Mouse (Mus musculus) left cerebral cortex, adult 11 months (tissue): ENCODE data around the gene Pgc.

Source experiments
- DNase-seq: peaks from one replicate; pipeline ENCODE4 v3.0.0; 2022; ENCODE audit warnings: low spot score

Pgc gene

DNA sequence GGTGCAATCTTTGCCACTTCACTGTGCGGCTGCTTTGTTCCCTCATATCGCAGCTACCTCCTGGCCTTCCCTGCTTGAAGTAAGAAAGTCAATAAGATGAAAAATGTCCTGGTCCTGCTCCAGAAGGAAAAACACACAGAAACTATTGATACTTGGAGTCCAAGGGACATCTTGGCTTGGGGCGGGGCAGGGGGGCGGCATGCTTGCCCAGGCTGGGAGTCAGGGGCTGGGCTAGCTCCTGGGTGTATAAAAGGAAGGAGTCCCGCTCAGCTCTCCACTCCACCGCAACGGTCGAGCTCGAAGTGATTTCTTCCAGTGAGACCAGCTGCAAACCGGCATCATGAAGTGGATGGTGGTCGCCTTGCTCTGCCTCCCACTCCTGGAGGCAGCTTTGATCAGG is at the start of gene Pgc:
Gene Pgc, plus strand, starts transcription at position 277 of the 400 bp plus-strand sequence.
- no peak for DNase-seq

DNA sequence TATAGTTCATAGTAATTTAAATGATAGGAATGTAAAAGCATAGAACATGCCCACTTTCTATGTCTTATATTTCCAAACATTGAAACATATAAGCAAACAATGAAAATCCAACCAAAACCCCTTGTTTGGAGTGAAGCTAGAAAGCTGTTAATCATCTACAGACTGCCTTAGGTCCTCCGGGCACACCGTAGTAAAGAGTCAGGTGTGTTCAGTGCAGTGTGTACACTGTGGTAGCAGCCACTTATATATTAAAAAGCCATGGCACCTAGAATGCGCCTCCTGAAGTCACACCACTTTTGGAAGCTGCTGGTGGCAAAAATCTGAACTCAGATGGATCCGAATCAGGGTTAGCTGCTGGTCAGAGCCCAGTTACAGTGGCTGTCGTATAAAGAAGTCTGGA is 48.4 kb upstream of the Pgc start:
- DNase-seq: no peak

DNA sequence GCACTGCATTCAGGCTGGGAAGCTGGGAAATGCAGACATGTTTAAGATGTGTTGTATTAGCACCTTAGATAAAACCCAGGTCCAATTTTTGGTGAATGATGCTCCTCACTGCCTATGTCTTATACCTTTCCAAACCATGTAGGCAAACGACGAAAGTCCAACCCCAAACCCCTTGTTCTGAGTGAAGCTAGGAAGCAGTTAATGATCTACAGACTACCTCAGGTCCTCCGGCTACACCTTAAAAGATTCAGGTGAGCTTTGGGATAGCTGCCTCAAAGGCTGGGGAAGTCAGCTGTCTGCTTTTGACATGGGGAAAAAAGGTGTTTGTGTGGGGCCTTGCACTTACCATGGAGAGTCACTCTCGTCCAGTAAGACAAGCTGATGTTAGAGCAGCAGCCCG is 47.9 kb upstream of the Pgc start:
- no peak for DNase-seq

DNA sequence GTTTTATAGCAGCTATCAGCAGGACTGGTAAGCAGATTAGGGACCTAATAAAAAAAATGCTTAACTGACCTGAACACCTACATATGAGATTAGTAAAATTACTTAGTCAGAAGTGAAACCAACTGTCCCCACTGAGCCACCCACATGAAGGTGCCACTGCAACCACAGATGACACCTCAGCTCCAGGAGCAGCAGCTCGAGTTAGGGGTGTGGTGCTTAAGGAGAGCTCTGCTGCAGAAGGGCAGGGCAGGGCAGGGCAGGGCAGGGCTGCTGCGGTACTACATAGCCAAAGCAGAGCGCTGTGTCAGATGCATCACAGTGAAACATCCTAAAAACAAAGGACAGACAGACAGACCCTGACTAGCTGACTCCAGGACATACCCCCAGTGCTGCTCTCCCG is 43.8 kb upstream of the Pgc start:
- DNase-seq: no peak

DNA sequence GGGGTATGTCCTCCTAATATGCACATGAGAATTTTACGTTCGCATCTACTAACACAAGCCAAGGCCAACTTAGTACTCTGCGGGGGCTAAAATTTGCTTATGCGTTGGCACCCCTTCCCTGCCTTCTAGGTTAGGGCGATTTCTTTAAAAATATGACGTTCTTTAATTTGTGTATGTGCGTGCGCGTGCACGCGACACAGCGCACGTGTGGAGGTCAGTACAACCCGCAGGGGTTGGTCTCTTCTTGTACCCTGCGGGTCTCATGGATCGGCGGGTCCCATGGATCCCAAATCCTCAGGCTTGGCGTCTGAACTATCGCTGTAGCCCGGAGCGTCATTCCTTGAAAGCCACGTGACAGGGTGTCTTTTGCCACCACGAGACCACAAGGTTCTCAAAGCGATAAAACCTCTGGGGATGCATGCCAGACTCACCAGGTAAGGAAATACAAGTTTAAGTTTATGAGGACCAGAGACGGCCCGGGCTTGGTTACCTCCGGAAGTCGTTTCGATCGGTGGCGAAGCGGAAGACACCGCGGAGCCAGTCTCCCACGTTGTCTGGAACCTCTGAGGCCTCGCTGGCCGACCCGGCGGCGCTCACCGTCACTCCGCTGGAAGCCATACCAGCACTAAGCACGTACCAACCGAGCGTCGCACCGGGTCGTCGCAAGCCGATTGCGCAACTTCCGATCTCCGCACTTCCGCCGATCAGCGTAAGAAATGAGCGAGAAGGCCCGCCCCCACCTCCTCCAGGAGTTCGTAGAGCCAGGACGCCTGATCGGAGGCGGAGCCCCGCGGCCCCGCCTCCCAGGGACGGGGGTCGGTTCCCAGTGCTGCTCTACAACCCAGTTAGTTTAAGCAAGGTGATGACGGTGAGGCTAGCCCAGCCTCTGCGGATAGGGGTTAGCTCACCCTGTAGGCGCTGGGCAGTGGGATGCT is 39.0 kb upstream of the Pgc start:
- peak; percentile 94 for DNase-seq

DNA sequence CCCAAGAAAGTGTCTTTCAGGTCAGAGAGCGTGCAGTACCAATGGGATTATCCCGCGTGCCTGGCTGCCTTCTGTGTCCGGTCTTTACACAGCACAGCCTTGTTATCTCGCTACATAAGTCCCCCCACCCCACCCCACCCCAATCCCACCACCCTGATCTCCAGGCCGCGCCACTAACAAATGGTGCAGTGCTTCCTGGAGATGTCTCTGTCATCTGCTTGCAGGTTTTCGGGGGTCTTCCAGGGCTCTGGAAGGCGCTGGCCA is 38.4 kb upstream of the Pgc start, which contains the start of gene Tomm6:
Gene Tomm6, minus strand, starts transcription at position 43 of the 264 bp plus-strand sequence.
- DNase-seq: no peak

DNA sequence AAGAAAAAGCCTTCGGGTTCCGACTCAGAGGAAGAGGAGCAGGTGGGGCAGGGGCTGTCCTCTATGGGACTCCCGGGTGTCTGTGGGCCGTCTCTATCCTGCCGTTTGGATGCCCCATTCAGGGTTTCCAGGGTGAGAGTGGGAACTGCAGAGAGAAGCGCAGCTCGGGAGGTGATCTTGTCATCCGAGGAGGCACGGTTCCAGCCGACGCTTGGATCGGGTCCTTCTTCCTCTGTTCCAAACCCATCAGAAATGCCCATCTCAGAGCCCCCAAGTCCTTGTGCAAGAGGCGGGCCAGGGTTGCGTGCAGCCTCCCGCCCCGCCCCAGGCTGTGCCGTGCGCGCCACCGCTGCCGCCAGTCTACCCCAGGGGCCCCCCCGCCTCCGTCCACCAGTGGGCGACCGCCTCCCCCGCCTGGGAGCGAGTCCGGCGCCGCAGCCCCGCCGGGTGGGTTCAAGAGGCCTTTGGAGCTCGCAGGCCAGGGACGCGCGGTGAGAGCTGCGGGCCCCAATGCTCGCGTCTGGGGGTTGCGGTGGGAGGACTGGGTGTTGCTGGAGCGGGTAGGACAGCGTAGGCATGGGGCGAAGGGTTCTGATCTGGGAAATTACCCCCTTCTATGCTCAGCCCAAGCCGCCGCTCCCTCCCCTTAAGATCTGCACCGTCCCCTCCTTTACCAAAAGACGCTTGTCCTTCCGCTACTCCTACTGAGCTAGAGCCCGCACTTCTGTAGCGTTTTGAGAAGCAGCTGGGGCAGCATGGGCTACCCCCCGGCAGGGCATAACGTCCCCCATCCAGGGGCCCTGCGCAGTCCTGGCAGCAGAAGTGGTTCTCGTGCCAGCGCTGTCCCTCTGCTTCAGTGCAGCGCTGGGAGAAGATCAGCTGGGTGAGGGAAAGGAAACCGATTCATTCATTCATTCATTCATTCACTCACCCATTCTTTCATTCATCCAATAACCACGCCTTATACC is 37.8 kb upstream of the Pgc start, which contains the start of gene Frs3:
Gene Frs3, plus strand, starts transcription at position 423 of the 968 bp plus-strand sequence.
- DNase-seq: no peak

DNA sequence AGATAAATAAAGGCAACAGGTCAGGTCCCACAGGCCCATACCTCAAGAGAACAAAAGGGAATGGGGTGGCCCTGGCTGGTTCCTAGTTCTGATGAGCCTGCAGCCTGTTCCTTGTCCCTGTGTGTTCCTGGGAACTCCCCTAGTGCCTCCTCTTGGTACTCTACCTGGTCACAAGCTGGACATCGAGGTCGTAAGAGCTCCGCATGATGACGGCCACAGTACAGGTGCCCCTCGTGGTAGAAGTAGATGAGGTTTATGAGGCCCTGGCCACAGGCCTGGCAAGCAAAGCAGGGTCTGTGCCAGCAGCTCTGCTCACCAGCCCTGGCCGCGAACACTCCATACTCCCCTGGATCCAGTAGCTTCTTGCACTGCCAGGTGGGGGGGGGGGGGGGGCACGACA is 36.7 kb upstream of the Pgc start:
- DNase-seq: no peak

DNA sequence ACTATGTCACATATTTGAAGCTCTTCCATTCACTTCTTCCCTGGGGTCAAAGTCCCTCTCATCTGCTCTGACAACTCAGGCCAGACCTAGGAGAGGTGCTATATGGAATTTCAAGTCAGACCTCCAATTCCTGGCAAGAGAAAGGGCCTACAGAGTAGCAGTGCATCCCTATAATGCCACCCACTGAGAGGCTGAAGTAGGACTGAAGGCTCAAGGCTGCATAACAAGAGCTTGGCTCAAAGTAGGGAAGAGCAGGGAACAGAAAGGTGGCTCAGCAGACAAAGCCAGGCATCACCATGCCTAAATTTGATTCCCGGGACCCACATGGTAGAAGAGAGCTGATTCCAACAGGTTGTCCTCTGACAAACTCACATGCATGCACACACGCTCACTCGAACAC is 35.0 kb upstream of the Pgc start:
- no peak for DNase-seq

DNA sequence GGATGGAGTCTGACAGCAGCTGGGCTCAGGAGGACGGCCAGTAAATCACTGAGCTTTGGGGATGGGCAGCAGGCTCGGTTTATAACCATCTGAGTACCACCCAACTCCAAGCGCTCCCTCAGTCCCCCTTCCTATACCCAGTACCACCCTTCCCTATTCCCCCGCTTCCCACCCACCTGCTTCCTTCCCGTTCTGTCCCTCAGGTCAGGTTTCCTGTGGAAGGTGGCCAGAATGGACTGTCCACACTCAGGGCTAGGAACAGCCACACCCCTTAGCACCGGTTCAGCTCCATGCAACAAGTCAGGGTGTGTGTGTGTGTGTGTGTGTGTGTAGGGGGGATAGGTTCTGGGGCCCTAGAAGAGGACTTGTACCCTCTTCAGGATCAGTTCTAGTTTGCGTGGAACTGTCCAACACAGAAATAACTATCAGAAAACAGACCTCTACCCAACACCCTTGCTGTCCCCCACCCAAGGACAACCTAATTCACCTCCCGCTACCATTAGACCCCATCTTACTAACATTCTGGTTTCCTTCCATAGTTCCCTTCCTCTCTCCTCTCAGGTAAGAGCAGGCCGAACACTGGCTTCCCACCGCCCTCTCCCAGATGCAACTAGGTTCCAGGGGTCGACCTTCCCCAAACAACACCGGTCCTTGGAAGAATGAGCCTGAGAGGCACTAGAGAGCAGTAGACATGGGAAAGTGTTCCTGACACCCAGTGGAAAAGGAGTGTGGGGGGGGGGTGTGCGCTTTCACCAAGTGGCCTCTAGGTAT is 32.8 kb upstream of the Pgc start:
- DNase-seq: no peak

DNA sequence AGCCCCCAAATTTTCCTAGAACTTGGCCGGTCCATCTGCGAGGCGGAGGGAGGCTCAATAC is 32.4 kb upstream of the Pgc start, which contains the start of gene Gm21981:
Gene Gm21981, minus strand, starts transcription at position 14 of the 61 bp plus-strand sequence.
- DNase-seq: no peak

DNA sequence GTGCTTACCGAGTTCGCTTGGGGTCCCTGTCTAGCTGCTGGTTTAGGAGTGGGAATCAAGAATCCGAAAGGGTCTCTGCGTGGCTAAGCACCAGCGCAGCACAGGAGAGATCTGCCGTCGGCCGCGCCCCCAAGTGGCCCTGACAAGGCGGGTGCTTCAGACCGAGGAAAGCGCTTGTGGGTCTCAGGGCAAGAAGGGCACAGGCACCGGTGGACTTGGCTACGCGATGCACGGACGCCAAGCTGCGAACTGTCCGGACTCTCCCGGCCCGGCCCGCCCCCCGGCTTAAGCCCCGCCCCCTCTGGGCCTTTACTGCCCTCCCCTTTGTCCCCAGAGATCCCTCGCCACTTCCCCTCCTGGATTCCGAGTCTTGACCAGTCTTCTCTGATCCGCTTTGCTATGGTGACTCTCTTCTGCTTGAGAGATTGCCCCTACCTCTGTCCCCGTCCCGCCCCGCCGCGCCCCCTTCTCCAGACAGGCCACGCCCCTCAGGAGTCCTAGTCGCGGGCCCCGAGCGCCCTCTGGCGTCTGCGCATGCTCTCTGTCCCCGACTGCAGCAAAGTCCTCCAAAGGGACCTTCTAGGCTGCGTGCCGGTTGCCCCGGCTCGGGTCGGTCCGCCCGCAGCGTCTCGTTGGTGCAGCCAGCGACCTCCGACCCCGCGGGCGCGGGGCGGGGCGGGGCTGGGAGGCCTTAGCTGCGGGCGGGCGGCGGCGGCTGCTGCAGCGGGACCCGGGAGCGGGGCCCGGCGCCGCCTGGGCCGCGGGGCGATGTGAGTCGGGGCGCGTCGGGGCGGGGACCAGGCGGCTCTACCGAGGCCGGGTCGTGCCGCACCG is 31.9 kb upstream of the Pgc start, which contains the start of gene Prickle4:
Gene Prickle4, minus strand, starts transcription at position 234 of the 834 bp plus-strand sequence.
- peak; percentile 95 for DNase-seq

DNA sequence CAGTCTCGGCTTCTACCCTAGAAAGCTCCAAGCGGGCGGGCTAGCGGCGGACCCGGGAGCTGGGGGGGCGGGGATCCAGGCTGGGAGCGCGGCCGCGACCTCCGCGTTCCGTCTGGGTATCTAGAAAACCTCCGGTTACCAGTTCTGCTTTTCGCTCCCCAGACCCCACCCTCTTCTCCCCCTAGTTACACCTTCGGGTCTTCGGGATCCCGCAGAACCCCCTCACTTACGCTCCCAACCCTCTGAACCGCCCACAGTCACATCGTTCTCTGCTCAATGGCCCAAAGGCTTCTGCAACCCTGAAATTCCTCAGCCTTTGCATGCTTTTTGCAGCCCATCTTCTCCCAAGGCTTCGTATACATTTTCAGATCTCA is 31.3 kb upstream of the Pgc start:
- DNase-seq: no peak

DNA sequence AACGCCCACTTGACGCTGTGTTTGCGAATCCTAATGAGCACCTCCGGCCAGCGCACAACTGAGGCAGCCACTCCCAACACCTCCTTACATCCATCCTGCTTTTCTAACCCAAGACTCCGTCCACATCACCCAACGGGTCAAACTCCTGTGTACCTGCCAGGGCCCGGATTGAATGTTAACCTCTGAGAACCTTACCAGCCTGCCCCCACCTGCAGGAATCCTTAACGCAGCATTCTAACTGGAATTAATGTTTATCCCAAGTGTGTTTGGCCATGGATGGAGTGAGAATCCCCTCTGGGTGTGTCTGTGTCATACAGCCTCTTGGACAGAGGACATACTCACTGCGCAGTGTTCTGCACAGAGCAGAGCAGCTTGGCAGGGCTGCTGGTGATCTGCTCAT is 28.5 kb upstream of the Pgc start:
- no peak for DNase-seq

DNA sequence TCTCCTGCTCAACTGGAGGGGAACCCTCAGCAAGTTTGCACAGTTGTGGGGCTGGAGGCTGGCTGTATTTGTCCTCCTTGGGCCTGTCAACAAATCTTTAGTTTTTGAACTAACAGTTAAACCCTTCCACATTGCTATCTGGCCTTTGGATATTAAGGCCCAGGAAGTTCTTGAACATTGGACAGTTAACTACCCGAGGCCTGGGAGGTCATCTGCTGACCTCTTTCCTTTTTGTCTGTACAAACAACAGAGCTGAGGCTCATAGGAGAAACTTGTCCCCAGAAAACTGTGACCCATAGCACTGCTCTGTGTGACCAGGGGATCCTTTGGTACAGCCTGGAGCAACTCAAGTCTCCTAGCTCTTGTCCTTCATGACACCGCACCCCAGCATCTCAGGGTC is 27.6 kb upstream of the Pgc start:
- DNase-seq: no peak

DNA sequence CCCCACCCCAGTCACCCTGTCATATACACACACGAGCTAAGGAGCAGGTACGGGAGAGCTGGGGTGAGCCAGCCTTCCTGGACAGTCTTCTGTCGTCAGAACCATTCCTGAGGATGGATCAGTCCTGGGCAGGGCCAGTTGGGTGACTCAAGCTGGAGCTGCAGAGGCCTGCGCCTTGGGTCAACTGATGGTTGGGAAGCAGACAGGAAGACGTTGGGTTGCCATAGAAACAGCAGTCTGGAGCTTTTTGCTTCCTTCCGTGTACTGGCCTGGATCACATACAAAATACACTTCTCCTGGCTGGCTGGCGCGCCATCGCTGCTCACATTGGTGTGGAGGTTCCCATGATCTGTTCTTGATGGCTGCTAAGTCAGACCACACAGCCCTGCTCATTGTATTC is 24.8 kb upstream of the Pgc start:
- DNase-seq: no peak

DNA sequence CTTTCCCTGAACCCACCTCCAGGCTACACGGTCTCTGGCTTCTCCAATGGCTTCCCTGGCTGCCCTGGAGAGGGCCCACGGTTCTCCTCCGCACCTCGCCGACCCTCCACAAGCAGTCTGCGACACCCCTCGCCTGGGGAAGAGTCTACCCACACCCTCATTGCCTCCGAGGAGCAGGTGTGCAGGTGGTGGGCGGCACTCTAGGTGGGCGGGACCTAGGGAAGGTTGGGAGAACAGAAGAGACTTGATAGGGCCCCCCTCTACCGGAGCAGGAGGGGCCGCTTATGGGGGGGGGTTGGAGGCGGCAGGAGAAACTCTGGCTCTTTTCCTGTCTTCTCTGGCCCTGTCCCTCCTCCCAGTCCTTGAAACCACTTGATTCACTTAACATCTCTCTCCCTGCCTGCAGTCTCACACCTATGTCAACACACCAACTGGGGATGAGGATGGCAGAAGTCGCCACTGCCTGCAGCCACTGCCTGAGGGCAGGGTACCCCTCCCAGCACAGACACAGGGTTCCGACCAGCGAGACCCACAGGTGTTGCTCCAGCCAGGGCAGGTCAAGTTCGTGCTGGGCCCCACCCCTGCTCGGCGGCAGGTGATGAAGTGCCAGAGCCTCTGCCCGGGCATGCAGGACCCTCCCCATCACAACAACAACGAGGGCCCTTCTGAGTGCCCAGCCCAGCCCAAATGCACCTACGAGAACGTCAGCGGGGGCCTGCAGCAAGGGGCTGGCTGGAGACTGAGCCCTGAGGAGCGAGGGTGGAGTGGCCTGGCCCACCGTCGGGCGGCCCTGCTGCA is 23.9 kb upstream of the Pgc start:
- DNase-seq: no peak

DNA sequence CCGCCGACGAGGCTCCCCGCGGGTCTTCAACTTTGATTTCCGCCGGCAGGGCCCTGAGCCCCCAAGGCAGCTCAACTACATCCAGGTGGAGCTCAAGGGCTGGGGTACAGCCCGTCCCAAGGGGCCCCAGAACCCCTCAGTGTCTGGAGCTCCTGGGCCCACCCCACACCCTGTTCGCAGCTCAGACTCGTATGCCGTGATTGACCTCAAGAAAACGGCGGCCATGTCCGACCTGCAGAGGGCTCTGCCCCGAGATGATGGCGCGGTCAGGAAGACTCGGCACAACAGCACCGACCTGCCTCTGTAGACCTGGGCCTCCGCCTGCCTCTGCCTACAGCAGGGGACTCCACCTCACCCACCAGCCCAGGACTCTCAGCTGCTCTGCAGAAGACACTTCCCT is 23.1 kb upstream of the Pgc start:
- DNase-seq: no peak

DNA sequence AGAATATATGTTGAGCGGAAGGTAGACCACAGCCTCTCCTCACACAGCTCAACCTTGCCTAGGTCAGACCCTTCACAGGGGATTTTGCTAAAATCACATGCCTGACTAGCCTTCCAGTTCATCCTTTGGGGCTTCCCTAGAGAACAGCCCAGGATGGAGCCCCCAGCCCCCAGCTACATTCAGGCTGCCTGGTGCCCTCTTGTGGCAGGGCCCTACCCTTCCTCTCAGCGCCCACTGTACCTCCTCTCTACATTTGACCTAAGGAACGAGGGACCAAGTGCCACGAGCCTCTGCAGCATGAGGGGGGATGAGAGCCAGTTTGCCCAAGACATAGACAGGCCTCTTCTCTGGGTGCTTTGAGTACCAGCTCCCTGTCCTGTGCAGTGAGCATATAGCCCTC is 21.9 kb upstream of the Pgc start:
- DNase-seq: no peak

DNA sequence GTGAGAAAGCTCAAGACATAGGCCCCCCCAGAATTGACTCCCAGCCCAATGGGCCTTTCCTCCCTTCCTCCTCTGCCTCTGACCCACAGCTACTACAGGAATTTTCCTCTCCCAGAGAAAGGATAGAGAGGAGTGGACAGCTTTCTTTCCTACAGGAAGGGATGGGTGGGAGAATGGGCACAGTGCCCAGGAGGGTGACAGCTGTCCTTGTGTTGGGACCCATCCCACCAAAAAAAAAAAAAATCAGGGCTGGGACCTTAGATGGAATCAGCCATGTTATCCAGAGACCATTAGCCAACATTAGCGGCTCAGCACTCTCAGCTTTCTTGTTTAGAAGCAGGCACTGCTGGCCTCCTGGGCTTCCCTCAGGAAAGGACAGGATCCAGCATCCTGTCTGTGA is 20.4 kb upstream of the Pgc start:
- no peak for DNase-seq

DNA sequence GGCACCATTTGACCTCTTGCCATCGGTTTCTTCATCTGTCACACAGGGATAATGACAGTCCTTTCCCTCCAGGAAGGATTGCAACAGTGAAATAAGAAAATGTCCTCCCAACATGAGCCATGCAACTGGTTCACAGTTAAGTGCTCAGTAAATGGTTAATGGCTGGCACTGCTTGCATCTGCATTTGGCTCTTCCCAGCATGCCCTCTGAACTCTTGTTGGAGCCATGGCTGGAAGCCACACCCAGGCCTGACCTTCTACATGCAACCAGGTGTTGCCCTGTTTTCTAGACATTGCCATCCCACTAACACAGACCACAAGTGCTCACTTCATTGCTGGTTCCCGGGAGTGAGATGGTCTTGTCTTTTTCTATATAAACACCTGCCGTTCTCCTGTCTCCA is 18.7 kb upstream of the Pgc start:
- no peak for DNase-seq
